Mouse (Mus musculus) CH12.LX (cell line): ENCODE measurements around the gene Ate1. TPM values are rescaled to one million over a fixed set of nuclear protein-coding genes. Genes with fewer than 3 reads are reported as not detected.

ENCODE experiments used
- DNase-seq: peaks from one replicate; pipeline ENCODE4 v3.0.0-alpha.2; 2013; ENCODE audit errors: extremely low read depth
- H3K27ac ChIP-seq: 2 replicates; pipeline ENCODE4 v1.5.1; 2012; ENCODE audit warnings: low read depth, mild to moderate bottlenecking, control low read depth, moderate library complexity; ENCODE audit not compliant: insufficient read depth
- H3K27me3 ChIP-seq: replicated peaks from 2 replicates; pipeline ENCODE3; 2012; ENCODE audit warnings: inconsistent platforms
- H3K36me3 ChIP-seq, 2 experiments: replicated peaks in 1 of 2; 2 replicates each; pipeline versions ENCODE3 to v1.6.1; 2012; ENCODE audit warnings: inconsistent platforms in 1 of 2, low read length in 1 of 2, mild to moderate bottlenecking in 1 of 2, mixed read lengths in 1 of 2, moderate library complexity in 1 of 2; ENCODE audit not compliant: control insufficient read depth in 1 of 2, insufficient read depth in 1 of 2
- H3K4me1 ChIP-seq, 2 experiments: 2 replicates each; pipeline ENCODE4 v1.6.1; 2012; ENCODE audit warnings: inconsistent platforms in 1 of 2, moderate library complexity in 1 of 2; ENCODE audit not compliant: insufficient read depth in 2 of 2, control insufficient read depth in 1 of 2
- H3K4me2 ChIP-seq: 2 replicates; pipeline ENCODE4 v1.6.1; 2012; ENCODE audit warnings: low read depth, mild to moderate bottlenecking, control low read depth; ENCODE audit not compliant: poor library complexity, insufficient read depth, severe bottlenecking
- H3K4me3 ChIP-seq, 3 experiments: fragments of 150-350 bp in 1 of 3; sonication (generic) in 1 of 3; replicated peaks in 1 of 3; 2 replicates each; pipeline versions ENCODE3 to v1.5.1; 2011 to 2012; ENCODE audit warnings: low read depth in 2 of 3, low read length in 2 of 3, mild to moderate bottlenecking in 2 of 3, moderate library complexity in 2 of 3, control low read depth in 1 of 3, improper control_type of control experiment in 1 of 3, inconsistent platforms in 1 of 3, mixed read lengths in 1 of 3; ENCODE audit not compliant: poor library complexity in 1 of 3
- H3K79me2 ChIP-seq: replicated peaks from 2 replicates; pipeline ENCODE4 v1.6.1; 2012; ENCODE audit warnings: mild to moderate bottlenecking, moderate library complexity; ENCODE audit not compliant: control insufficient read depth, poor library complexity, insufficient read depth, severe bottlenecking; ENCODE audit errors: extremely low read depth
- H3K9ac ChIP-seq: 2 replicates; pipeline ENCODE4 v1.6.1; 2012; ENCODE audit warnings: low read depth, mild to moderate bottlenecking, control low read depth, moderate library complexity; ENCODE audit not compliant: insufficient read depth
- H3K9me3 ChIP-seq: replicated peaks from 2 replicates; pipeline ENCODE3; 2012; ENCODE audit warnings: low read length, inconsistent platforms, mixed read lengths
- CTCF ChIP-seq, 2 experiments: IDR thresholded peaks in 1 of 2; conservative IDR thresholded peaks in 1 of 2; 2 replicates each; pipeline ENCODE4 v1.5.1; 2011 to 2012; ENCODE audit warnings: low read depth in 2 of 2, low read length in 2 of 2, improper control_type of control experiment in 1 of 2, inconsistent platforms in 1 of 2, mild to moderate bottlenecking in 1 of 2, moderate library complexity in 1 of 2
- ETS1 ChIP-seq: conservative IDR thresholded peaks from 2 replicates; pipeline ENCODE4 v1.6.1; 2012; ENCODE audit warnings: low read depth, mild to moderate bottlenecking, inconsistent platforms, low read length, improper control_type of control experiment, moderate library complexity
- GABPA ChIP-seq: IDR thresholded peaks from 2 replicates; pipeline ENCODE4 v1.6.1; 2012; ENCODE audit warnings: low read depth, low read length, improper control_type of control experiment, inconsistent platforms; ENCODE audit not compliant: insufficient replicate concordance
- HCFC1 ChIP-seq: IDR thresholded peaks from 2 replicates; pipeline ENCODE4 v1.6.1; 2012; ENCODE audit warnings: low read depth, mild to moderate bottlenecking, inconsistent platforms, low read length, improper control_type of control experiment
- JUN ChIP-seq: IDR thresholded peaks from 2 replicates; pipeline ENCODE4 v1.6.1; 2011; ENCODE audit warnings: low read depth, mild to moderate bottlenecking, low read length, improper control_type of control experiment, moderate library complexity; ENCODE audit not compliant: insufficient read depth
- JUND ChIP-seq: conservative IDR thresholded peaks from 2 replicates; pipeline ENCODE4 v1.6.1; 2011; ENCODE audit warnings: low read depth, low read length, improper control_type of control experiment
- MAFK ChIP-seq: IDR thresholded peaks from 2 replicates; pipeline ENCODE4 v1.6.1; 2011; ENCODE audit warnings: low read length, improper control_type of control experiment; ENCODE audit not compliant: insufficient replicate concordance
- MAZ ChIP-seq: IDR thresholded peaks from 2 replicates; pipeline ENCODE4 v1.6.1; 2012; ENCODE audit warnings: low read depth, mild to moderate bottlenecking, inconsistent platforms, low read length, improper control_type of control experiment, moderate library complexity
- MXI1 ChIP-seq: IDR thresholded peaks from 2 replicates; pipeline ENCODE4 v1.6.1; 2011; ENCODE audit warnings: mild to moderate bottlenecking, low read depth, low read length, improper control_type of control experiment
- MYC ChIP-seq: IDR thresholded peaks from 2 replicates; pipeline ENCODE4 v1.6.1; 2011; ENCODE audit warnings: low read depth, mild to moderate bottlenecking, improper control_type of control experiment, low read length
- NELFE ChIP-seq: IDR thresholded peaks from 2 replicates; pipeline ENCODE4 v1.6.1; 2011; ENCODE audit warnings: low read depth, low read length, improper control_type of control experiment
- NRF1 ChIP-seq: IDR thresholded peaks from 2 replicates; pipeline ENCODE4 v1.6.1; 2014; ENCODE audit warnings: low read depth, mild to moderate bottlenecking, inconsistent platforms, low read length, improper control_type of control experiment, moderate library complexity
- POLR2A ChIP-seq: IDR thresholded peaks from 2 replicates; pipeline ENCODE4 v1.6.1; 2011; ENCODE audit warnings: low read depth, mild to moderate bottlenecking, improper control_type of control experiment, low read length
- RCOR1 ChIP-seq: conservative IDR thresholded peaks from 2 replicates; pipeline ENCODE4 v1.6.1; 2012; ENCODE audit warnings: low read depth, mild to moderate bottlenecking, inconsistent platforms, low read length, improper control_type of control experiment
- SIN3A ChIP-seq: IDR thresholded peaks from 2 replicates; pipeline ENCODE4 v1.6.1; 2012; ENCODE audit warnings: low read length, improper control_type of control experiment, inconsistent platforms
- TBP ChIP-seq: conservative IDR thresholded peaks from 2 replicates; pipeline ENCODE4 v1.6.1; 2011; ENCODE audit warnings: low read depth, low read length, improper control_type of control experiment
- TCF12 ChIP-seq: IDR thresholded peaks from 2 replicates; pipeline ENCODE4 v1.6.1; 2014; ENCODE audit warnings: low read depth, mild to moderate bottlenecking, inconsistent platforms, low read length, improper control_type of control experiment
- UBTF ChIP-seq: IDR thresholded peaks from 2 replicates; pipeline ENCODE4 v1.6.1; 2012; ENCODE audit warnings: low read depth, mild to moderate bottlenecking, inconsistent platforms, low read length, improper control_type of control experiment, moderate library complexity
- dilution Hi-C: fragments of 300-500 bp; cut with MboI; formaldehyde crosslinking; loops from 2 replicates; pipeline ENCODE4 v1.14.3; 2020; ENCODE audit warnings: low sequenced_read_pairs; ENCODE audit not compliant: extremely low pct_unique_long_range_greater_than_20kb, extremely low pct_ligation_motif_present
- in situ Hi-C: fragments of 300-500 bp; cut with MboI; formaldehyde crosslinking; loops from 3 replicates; pipeline ENCODE4 v1.14.3; 2019; ENCODE audit warnings: low sequenced_read_pairs, low pct_ligation_motif_present, low pct_unique_long_range_greater_than_20kb, mixed read lengths
- polyA plus RNA-seq: library from polyadenylated mRNA; unstranded; fragments of >175 nt; gene quantifications from 2 replicates; pipeline ENCODE4 v1.2.1, GENCODE M21; 2012; ENCODE audit warnings: low read depth; ENCODE audit not compliant: insufficient read length
- total RNA-seq, 2 experiments: library from RNA; depleted of rRNA; stranded (reverse); fragments of 300-350 nt in 1 of 2; fragments of >200 nt in 1 of 2; gene quantifications; 2 replicates each; pipeline ENCODE4 v1.2.3; 2012 to 2014

Gene Ate1
- total and polyA plus RNA-seq, 3 experiments = 12.2 to 15.4 (median 14.3) TPM

GRCm38 (mm10) chr7:130454226-130454625 is 65.9 kb downstream of the Ate1 start:
- no peak overlapping the region for H3K27ac ChIP-seq
- H3K27me3 ChIP-seq = no peaks in the 10 kb centered on the region
- no peak for TF ChIP-seq UBTF
- no peak for TF ChIP-seq MAZ
- no peak for TF ChIP-seq NELFE
- no peak for TF ChIP-seq NRF1
- TF ChIP-seq JUN = no peak
- no peak for TF ChIP-seq POLR2A
- no peak for TF ChIP-seq TBP
- H3K9ac ChIP-seq = no peak overlapping the region
- H3K4me3 ChIP-seq = no peak overlapping the region
- H3K79me2 ChIP-seq = no peaks in the 10 kb centered on the region
- H3K36me3 ChIP-seq = peaks cover 17 to 49% of the 10 kb centered on the region in 2 experiments
- no peaks in the 10 kb centered on the region for H3K4me1 ChIP-seq
- DNase-seq = no peak
- H3K4me2 ChIP-seq = no peak overlapping the region
- no peaks in the 10 kb centered on the region for H3K9me3 ChIP-seq
- in situ Hi-C loops = no loop called here
- dilution Hi-C loops = no loop called here

GRCm38 (mm10) chr7:130435776-130436175 is 84.4 kb downstream of the Ate1 start:
- Histone ChIP-seq H3K9ac (no peak overlapping the region), H3K4me2 (no peak overlapping the region), H3K27ac (no peak overlapping the region), H3K4me3 (no peak overlapping the region), H3K36me3 (peaks cover 0 to 4% of the 10 kb centered on the region in 2 experiments), H3K4me1 (no peaks in the 10 kb centered on the region), H3K9me3 (no peaks in the 10 kb centered on the region), H3K27me3 (no peaks in the 10 kb centered on the region), H3K79me2 (no peaks in the 10 kb centered on the region)
- in situ Hi-C loops (no loop called here), dilution Hi-C loops (no loop called here)
- TF ChIP-seq MXI1 (no peak), RCOR1 (no peak), TCF12 (no peak), SIN3A (no peak), HCFC1 (no peak), MAZ (no peak), JUND (no peak), ETS1 (no peak), NRF1 (no peak), MYC (no peak), CTCF (conservative IDR thresholded peaks at IDR 0.05 in 1 of 2, IDR thresholded peaks at IDR 0.05 in 1 of 2; ENCODE audit: low read depth in 2 of 2, low read length in 2 of 2) (no peak), MAFK (no peak), GABPA (no peak)
- no peak for DNase-seq
